Mouse (Mus musculus) myocyte (in vitro differentiated cells): ENCODE data around the gene Ankrd52.

ENCODE experiments used
- E2F4 ChIP-seq: IDR thresholded peaks from one replicate; pipeline ENCODE4 v1.6.1; 2011; ENCODE audit warnings: mild to moderate bottlenecking, control low read depth, moderate library complexity; ENCODE audit not compliant: insufficient read depth
- MAX ChIP-seq: IDR thresholded peaks from one replicate; pipeline ENCODE4 v1.6.1; 2011; ENCODE audit warnings: low read depth, mild to moderate bottlenecking, control low read depth
- POLR2A ChIP-seq: IDR thresholded peaks from one replicate; pipeline ENCODE4 v1.6.1; 2011; ENCODE audit warnings: low read depth, mild to moderate bottlenecking, control low read depth, moderate library complexity; ENCODE audit not compliant: insufficient read length
- TCF12 ChIP-seq: IDR thresholded peaks from one replicate; pipeline ENCODE4 v1.6.1; 2011; ENCODE audit warnings: mild to moderate bottlenecking, control low read depth; ENCODE audit not compliant: poor library complexity, insufficient read depth, severe bottlenecking
- TCF3 ChIP-seq: IDR thresholded peaks from one replicate; pipeline ENCODE4 v1.6.1; 2011; ENCODE audit warnings: low read depth, control low read depth; ENCODE audit not compliant: insufficient read length

- TF ChIP-seq TCF3 (no peak), POLR2A (no peak), E2F4 (no peak), MAX (no peak), TCF12 (no peak)
These were observed 58.4 kb downstream of the Ankrd52 start for GRCm38 (mm10) chr10:128435186-128435823.
